Mouse (Mus musculus): ENCODE data around the gene Pdgfc. TPM values are rescaled to one million over a fixed set of nuclear protein-coding genes. Genes with fewer than 3 reads are reported as not detected.

The Pdgfc gene
- 0.86 and 1.4 TPM in 2 replicates for polyA plus RNA-seq (2015; fragmentation: Nextera tagmentation; extraction: Ambion mirVana)

GRCm38 (mm10) chr3:81036151-81036553 is at the start of gene Pdgfc:
Pdgfc (plus strand) TSS chr3:81036416.
- H3K4me3 ChIP-seq (replicated peaks), result peak within 1 kb of the TSS; percentile 59
- no peaks in the 10 kb centered on the region for H3K9me3 ChIP-seq (replicated peaks)
- no peak for DNase-seq
- peaks cover 49% of the 10 kb centered on the region for H3K27me3 ChIP-seq
- ATAC-seq (ENCODE audit: low read depth), result peak; percentile 15; the same call in 1 of the 2 replicates
- H3K9ac ChIP-seq, result 0 out of 2 replicates have a peak within 1 kb of the TSS, but pooled peaks have one; percentile 9
- H3K4me1 ChIP-seq (replicated peaks), result no peaks in the 10 kb centered on the region
- no peaks in the 10 kb centered on the region for H3K36me3 ChIP-seq
- 3% methylated on average over 14 of the region's 17 CpGs for WGBS (ENCODE audit: insufficient replicate concordance)
- H3K4me2 ChIP-seq, result peak within 1 kb of the TSS; percentile 67
- no peak within 1 kb of the TSS for H3K27ac ChIP-seq

GRCm38 (mm10) chr3:81009245-81009644 is 27.0 kb upstream of the Pdgfc start:
- Histone ChIP-seq H3K4me1 (replicated peaks) (no peaks in the 10 kb centered on the region), H3K36me3 (no peaks in the 10 kb centered on the region), H3K4me3 (replicated peaks) (no peak overlapping the region), H3K9ac (no peak overlapping the region), H3K27ac (no peak overlapping the region), H3K27me3 (no peaks in the 10 kb centered on the region), H3K4me2 (no peak overlapping the region), H3K9me3 (replicated peaks) (no peaks in the 10 kb centered on the region)
- 67% methylated on average over 3 of the region's 3 CpGs for WGBS (ENCODE audit: insufficient replicate concordance)
- ATAC-seq (ENCODE audit: low read depth) (no peak), DNase-seq (no peak)

- H3K27me3 ChIP-seq, result no peaks in the 10 kb centered on the region
- H3K27ac ChIP-seq, result no peak overlapping the region
- no peak overlapping the region for H3K4me3 ChIP-seq (replicated peaks)
- 51% methylated on average over 3 of the region's 3 CpGs for WGBS (ENCODE audit: insufficient replicate concordance)
- no peaks in the 10 kb centered on the region for H3K4me1 ChIP-seq (replicated peaks)
- H3K4me2 ChIP-seq, result no peak overlapping the region
- H3K9me3 ChIP-seq (replicated peaks), result no peaks in the 10 kb centered on the region
- DNase-seq, result no peak
- H3K36me3 ChIP-seq, result no peaks in the 10 kb centered on the region
- no peak for ATAC-seq (ENCODE audit: low read depth)
- H3K9ac ChIP-seq, result no peak overlapping the region
These were observed 26.3 kb upstream of the Pdgfc start for GRCm38 (mm10) chr3:81009899-81010298.

- Histone ChIP-seq H3K4me3 (replicated peaks) (no peak overlapping the region), H3K4me1 (replicated peaks) (no peaks in the 10 kb centered on the region), H3K27me3 (no peaks in the 10 kb centered on the region), H3K9me3 (replicated peaks) (no peaks in the 10 kb centered on the region), H3K36me3 (no peaks in the 10 kb centered on the region), H3K27ac (no peak overlapping the region), H3K9ac (no peak overlapping the region), H3K4me2 (no peak overlapping the region)
- 69% methylated on average over 5 of the region's 5 CpGs for WGBS (ENCODE audit: insufficient replicate concordance)
- no peak for ATAC-seq (ENCODE audit: low read depth)
- DNase-seq, result no peak
These were observed 18.7 kb upstream of the Pdgfc start for GRCm38 (mm10) chr3:81017385-81018051.

GRCm38 (mm10) chr3:81020064-81020463 is 16.2 kb upstream of the Pdgfc start:
- H3K4me1 ChIP-seq (replicated peaks), result no peaks in the 10 kb centered on the region
- 20% methylated on average over 1 of the region's 1 CpGs for WGBS (ENCODE audit: insufficient replicate concordance)
- no peaks in the 10 kb centered on the region for H3K9me3 ChIP-seq (replicated peaks)
- no peak overlapping the region for H3K9ac ChIP-seq
- no peaks in the 10 kb centered on the region for H3K36me3 ChIP-seq
- ATAC-seq (ENCODE audit: low read depth) (no peak), DNase-seq (no peak)
- H3K4me2 ChIP-seq, result no peak overlapping the region
- H3K4me3 ChIP-seq (replicated peaks), result no peak overlapping the region
- H3K27me3 ChIP-seq, result no peaks in the 10 kb centered on the region
- no peak overlapping the region for H3K27ac ChIP-seq

- H3K4me2 ChIP-seq, result no peak overlapping the region
- H3K9me3 ChIP-seq (replicated peaks), result no peaks in the 10 kb centered on the region
- H3K4me3 ChIP-seq (replicated peaks), result no peak overlapping the region
- H3K9ac ChIP-seq, result no peak overlapping the region
- H3K27me3 ChIP-seq, result no peaks in the 10 kb centered on the region
- DNase-seq (no peak), ATAC-seq (ENCODE audit: low read depth) (no peak)
- H3K27ac ChIP-seq, result no peak overlapping the region
- 64% methylated on average over 6 of the region's 6 CpGs for WGBS (ENCODE audit: insufficient replicate concordance)
- H3K4me1 ChIP-seq (replicated peaks), result no peaks in the 10 kb centered on the region
- H3K36me3 ChIP-seq, result no peaks in the 10 kb centered on the region
These were observed 14.4 kb upstream of the Pdgfc start for GRCm38 (mm10) chr3:81021783-81022182.

GRCm38 (mm10) chr3:81022266-81022665 is 13.9 kb upstream of the Pdgfc start:
- no peak for DNase-seq
- H3K9ac ChIP-seq, result no peak overlapping the region
- no peaks in the 10 kb centered on the region for H3K36me3 ChIP-seq
- H3K4me2 ChIP-seq, result no peak overlapping the region
- 59% methylated on average over 5 of the region's 5 CpGs for WGBS (ENCODE audit: insufficient replicate concordance)
- no peaks in the 10 kb centered on the region for H3K4me1 ChIP-seq (replicated peaks)
- H3K27me3 ChIP-seq, result no peaks in the 10 kb centered on the region
- no peak overlapping the region for H3K4me3 ChIP-seq (replicated peaks)
- ATAC-seq (ENCODE audit: low read depth), result no peak
- no peak overlapping the region for H3K27ac ChIP-seq
- no peaks in the 10 kb centered on the region for H3K9me3 ChIP-seq (replicated peaks)

- Histone ChIP-seq H3K9ac (no peak overlapping the region), H3K27ac (no peak overlapping the region), H3K9me3 (replicated peaks) (no peaks in the 10 kb centered on the region), H3K36me3 (no peaks in the 10 kb centered on the region), H3K4me1 (replicated peaks) (no peaks in the 10 kb centered on the region), H3K27me3 (no peaks in the 10 kb centered on the region), H3K4me3 (replicated peaks) (no peak overlapping the region), H3K4me2 (no peak overlapping the region)
- WGBS (ENCODE audit: insufficient replicate concordance), result 70% methylated on average over 1 of the region's 1 CpGs
- ATAC-seq (ENCODE audit: low read depth) (no peak), DNase-seq (no peak)
These were observed 13.4 kb upstream of the Pdgfc start for GRCm38 (mm10) chr3:81022845-81023244.

- H3K9me3 ChIP-seq (replicated peaks), result no peaks in the 10 kb centered on the region
- H3K27ac ChIP-seq, result no peak overlapping the region
- 70% methylated on average over 1 of the region's 1 CpGs for WGBS (ENCODE audit: insufficient replicate concordance)
- no peaks in the 10 kb centered on the region for H3K36me3 ChIP-seq
- no peak overlapping the region for H3K4me2 ChIP-seq
- H3K27me3 ChIP-seq, result no peaks in the 10 kb centered on the region
- ATAC-seq (ENCODE audit: low read depth) (no peak), DNase-seq (no peak)
- H3K4me1 ChIP-seq (replicated peaks), result no peaks in the 10 kb centered on the region
- H3K4me3 ChIP-seq (replicated peaks), result no peak overlapping the region
- H3K9ac ChIP-seq, result no peak overlapping the region
These were observed 12.6 kb upstream of the Pdgfc start for GRCm38 (mm10) chr3:81023568-81023967.

GRCm38 (mm10) chr3:81025568-81026213 is 10.5 kb upstream of the Pdgfc start:
- ATAC-seq (ENCODE audit: low read depth) (no peak), DNase-seq (no peak)
- H3K4me2 ChIP-seq, result no peak overlapping the region
- H3K36me3 ChIP-seq, result no peaks in the 10 kb centered on the region
- no peak overlapping the region for H3K4me3 ChIP-seq (replicated peaks)
- H3K9ac ChIP-seq, result no peak overlapping the region
- no peaks in the 10 kb centered on the region for H3K9me3 ChIP-seq (replicated peaks)
- no peak overlapping the region for H3K27ac ChIP-seq
- no peaks in the 10 kb centered on the region for H3K4me1 ChIP-seq (replicated peaks)
- no peaks in the 10 kb centered on the region for H3K27me3 ChIP-seq
- WGBS (ENCODE audit: insufficient replicate concordance), result 50% methylated on average over 9 of the region's 9 CpGs

- no peaks in the 10 kb centered on the region for H3K9me3 ChIP-seq (replicated peaks)
- H3K4me3 ChIP-seq (replicated peaks), result no peak overlapping the region
- no peak for ATAC-seq (ENCODE audit: low read depth)
- no peaks in the 10 kb centered on the region for H3K27me3 ChIP-seq
- no peak for DNase-seq
- H3K4me2 ChIP-seq, result no peak overlapping the region
- H3K27ac ChIP-seq, result no peak overlapping the region
- no peaks in the 10 kb centered on the region for H3K4me1 ChIP-seq (replicated peaks)
- H3K9ac ChIP-seq, result no peak overlapping the region
- 76% methylated on average over 3 of the region's 3 CpGs for WGBS (ENCODE audit: insufficient replicate concordance)
- H3K36me3 ChIP-seq, result no peaks in the 10 kb centered on the region
These were observed 7.9 kb upstream of the Pdgfc start for GRCm38 (mm10) chr3:81028361-81028760.

- no peak for ATAC-seq (ENCODE audit: low read depth)
- no peaks in the 10 kb centered on the region for H3K4me1 ChIP-seq (replicated peaks)
- no peak overlapping the region for H3K4me3 ChIP-seq (replicated peaks)
- no peak overlapping the region for H3K4me2 ChIP-seq
- DNase-seq, result no peak
- 48% methylated on average over 4 of the region's 4 CpGs for whole genome bisulfite sequencing (ENCODE audit: insufficient replicate concordance)
- H3K27ac ChIP-seq, result no peak overlapping the region
- H3K27me3 ChIP-seq, result peaks cover under 1% of the 10 kb centered on the region; the same call in 1 of the 2 replicates
- no peaks in the 10 kb centered on the region for H3K36me3 ChIP-seq
- no peaks in the 10 kb centered on the region for H3K9me3 ChIP-seq (replicated peaks)
- H3K9ac ChIP-seq, result no peak overlapping the region
These were observed 6.9 kb upstream of the Pdgfc start for GRCm38 (mm10) chr3:81029321-81029720.

Data from liver, embryonic 13.5 days (tissue).